Mouse (Mus musculus): ENCODE measurements at regions not wholly inside any gene's neighbourhood (a gene's known extent, or its start where the extent isn't known, plus 50 kb on each side); places are given as distances from the start of the nearest gene placed in this dataset.
"Not testable (repeated sequence)": the region's sequence is repeated elsewhere in the genome, so short reads cannot be mapped to it uniquely, and the experiment has no call there.

DNA sequence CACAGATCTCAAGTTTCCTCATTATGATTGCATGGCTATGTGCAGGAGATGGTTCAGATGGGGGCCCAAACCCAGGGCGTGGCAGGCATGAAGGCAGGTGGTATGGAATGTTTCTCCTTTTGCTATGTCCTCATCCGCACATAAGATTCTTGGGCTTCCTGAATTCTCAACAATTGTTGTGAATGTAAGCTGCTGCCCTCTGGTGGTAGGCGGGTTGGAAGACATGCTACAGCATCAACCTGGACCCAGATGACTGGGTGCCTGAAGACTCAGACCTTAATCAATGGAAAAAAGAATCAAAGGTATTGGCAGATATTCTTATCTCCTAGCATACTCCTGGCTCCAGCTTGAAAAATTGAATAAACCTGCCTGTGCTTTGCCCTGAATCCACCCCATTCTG, 211.3 kb upstream of the Gm4985 start:
- H3K9ac ChIP-seq (ENCODE audit: low read depth, low read length); H3K36me3 ChIP-seq (ENCODE audit: control insufficient read depth, insufficient read depth, low read length); H3K4me3 ChIP-seq (ENCODE audit: insufficient read depth, low read depth, low read length); H3K79me2 ChIP-seq (ENCODE audit: control insufficient read depth, insufficient read depth, low read length); H3K27ac ChIP-seq (replicated peaks; ENCODE audit: insufficient read depth, low read depth, low read length); H3K27me3 ChIP-seq (ENCODE audit: control insufficient read depth, insufficient read depth, low read length); DNase-seq (ENCODE audit: extremely low read depth, low read depth, low spot score); H3K4me1 ChIP-seq (ENCODE audit: control insufficient read depth, insufficient read depth, low read length): not testable (repeated sequence)
- 62% methylated on average over 3 of the region's 3 CpGs for WGBS
- peak; percentile 32; the same call in 1 of the 2 replicates for TF ChIP-seq CTCF (IDR thresholded peaks at IDR 0.05; ENCODE audit: low read depth, low read length)

DNA sequence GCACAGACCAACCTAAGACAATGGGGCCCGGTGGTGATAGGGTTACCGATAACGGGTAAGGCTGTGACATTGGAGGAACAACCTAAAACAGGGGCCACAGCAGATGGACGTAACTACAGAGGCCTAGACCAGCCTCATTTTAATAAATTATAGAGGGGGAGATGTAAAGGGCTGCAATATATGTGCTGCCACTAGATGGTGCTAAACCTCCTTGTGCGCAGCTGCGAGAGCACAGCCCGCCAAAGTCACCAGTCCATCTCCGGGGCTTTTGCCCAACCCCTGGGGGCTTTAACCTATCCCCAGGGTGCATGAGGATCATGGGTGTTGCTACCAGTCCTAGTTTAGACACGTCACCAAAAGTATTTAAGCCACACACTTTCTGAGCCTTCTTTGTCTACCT, 202.9 kb upstream of the Gm4985 start:
- 68% methylated on average over 9 of the region's 9 CpGs for WGBS
- DNase-seq (ENCODE audit: extremely low read depth, low read depth, low spot score); H3K36me3 ChIP-seq (ENCODE audit: control insufficient read depth, insufficient read depth, low read length); H3K27me3 ChIP-seq (ENCODE audit: control insufficient read depth, insufficient read depth, low read length); H3K4me1 ChIP-seq (ENCODE audit: control insufficient read depth, insufficient read depth, low read length); H3K27ac ChIP-seq (replicated peaks; ENCODE audit: insufficient read depth, low read depth, low read length); H3K9ac ChIP-seq (ENCODE audit: low read depth, low read length); H3K79me2 ChIP-seq (ENCODE audit: control insufficient read depth, insufficient read depth, low read length); H3K4me3 ChIP-seq (ENCODE audit: insufficient read depth, low read depth, low read length): not testable (repeated sequence)
- TF ChIP-seq CTCF (IDR thresholded peaks at IDR 0.05; ENCODE audit: low read depth, low read length), result peak; percentile 16; the same call in 1 of the 2 replicates

DNA sequence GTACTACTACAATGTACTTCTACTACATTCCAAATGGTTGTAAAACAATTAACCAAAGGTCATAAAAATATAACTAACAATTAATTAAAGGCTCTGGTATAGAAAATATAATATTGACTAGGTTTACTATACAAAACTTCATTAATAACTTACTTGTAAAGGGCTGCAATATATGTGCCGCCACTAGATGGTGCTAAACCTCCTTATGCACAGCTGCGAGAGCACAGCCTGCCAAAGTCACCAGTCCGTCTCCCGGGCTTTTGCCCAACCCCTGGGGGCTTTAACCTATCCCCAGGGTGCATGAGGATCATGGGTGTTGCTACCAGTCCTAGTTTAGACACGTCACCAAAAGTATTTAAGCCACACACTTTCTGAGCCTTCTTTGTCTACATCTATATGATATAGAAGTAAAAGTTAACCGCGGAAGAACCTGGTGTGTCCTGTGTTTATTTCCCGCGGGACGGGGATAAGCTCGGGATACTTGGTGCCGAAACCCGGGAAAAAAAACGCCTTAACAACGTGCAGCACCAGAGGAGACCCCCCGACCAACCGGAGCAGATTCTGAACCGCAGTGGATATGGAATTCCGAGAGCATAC, 194.6 kb upstream of the Gm4985 start:
- WGBS, result 87% methylated on average over 19 of the region's 19 CpGs
- H3K79me2 ChIP-seq (ENCODE audit: control insufficient read depth, insufficient read depth, low read length); H3K27me3 ChIP-seq (ENCODE audit: control insufficient read depth, insufficient read depth, low read length); H3K4me1 ChIP-seq (ENCODE audit: control insufficient read depth, insufficient read depth, low read length); H3K27ac ChIP-seq (replicated peaks; ENCODE audit: insufficient read depth, low read depth, low read length); H3K9ac ChIP-seq (ENCODE audit: low read depth, low read length); H3K4me3 ChIP-seq (ENCODE audit: insufficient read depth, low read depth, low read length); H3K36me3 ChIP-seq (ENCODE audit: control insufficient read depth, insufficient read depth, low read length); DNase-seq (ENCODE audit: extremely low read depth, low read depth, low spot score): not testable (repeated sequence)
- peak; percentile 12; the same call in 1 of the 2 replicates for TF ChIP-seq CTCF (IDR thresholded peaks at IDR 0.05; ENCODE audit: low read depth, low read length)
